Mouse (Mus musculus): ENCODE data around the gene Btbd6. TPM values are rescaled to one million over a fixed set of nuclear protein-coding genes. Genes with fewer than 3 reads are reported as not detected.

Btbd6 gene
- total RNA-seq, 2 experiments from 2014 or later, result 5.2 to 9.5 TPM

DNA sequence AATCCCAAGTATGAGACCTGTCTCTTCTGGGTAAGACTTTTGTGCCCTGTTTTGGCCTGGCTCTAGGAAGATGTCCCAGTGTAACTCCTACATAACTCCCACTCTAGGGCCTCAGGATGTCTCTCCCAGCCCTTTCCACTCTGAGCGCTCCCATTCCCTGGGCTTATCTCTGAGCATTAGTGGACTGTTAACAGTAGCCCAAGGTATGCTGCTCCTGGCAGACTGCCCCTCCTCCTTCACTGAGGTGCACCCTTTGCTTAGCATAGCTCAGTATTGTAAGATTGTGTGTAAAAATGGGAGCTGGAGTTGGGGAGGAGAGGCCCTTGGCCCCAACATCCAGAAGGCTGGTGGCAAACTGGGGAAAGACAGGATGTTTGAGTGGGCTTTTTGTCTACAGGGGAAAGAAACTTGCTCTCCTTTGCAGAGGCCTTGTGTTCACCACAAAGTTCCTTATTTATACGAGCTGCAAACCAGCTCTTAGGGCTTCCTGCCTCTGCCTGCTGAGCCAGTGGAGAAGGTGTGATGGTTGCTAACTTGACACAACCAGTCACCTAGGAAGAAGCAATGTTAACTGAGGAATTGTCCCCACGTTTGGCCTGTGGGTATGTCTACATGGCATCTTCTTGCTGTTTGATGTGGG is 23.2 kb upstream of the Btbd6 start:
- no peak for ATAC-seq (replicated peaks; ENCODE audit: poor library complexity)

DNA sequence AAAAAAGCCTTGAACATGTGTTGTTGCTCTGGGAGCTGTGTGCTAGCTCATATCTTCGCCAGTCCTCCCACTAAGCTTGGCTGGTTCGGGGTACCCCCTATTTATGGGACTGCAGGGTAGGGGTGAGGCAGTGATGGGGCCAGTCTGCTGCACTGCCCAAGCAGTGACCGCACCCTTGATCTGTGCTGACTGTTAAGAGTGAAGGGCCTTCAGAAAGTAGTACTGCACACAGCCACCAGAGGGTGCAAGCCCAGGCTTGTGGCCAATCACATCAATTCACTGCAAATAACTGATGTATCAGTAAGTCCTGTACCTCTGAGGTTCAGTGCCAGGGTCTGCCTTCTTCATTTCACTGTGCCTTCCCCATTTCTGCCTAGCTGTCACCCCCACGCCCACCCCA is 20.5 kb upstream of the Btbd6 start:
- peak; percentile 71 for ATAC-seq (replicated peaks; ENCODE audit: poor library complexity)

DNA sequence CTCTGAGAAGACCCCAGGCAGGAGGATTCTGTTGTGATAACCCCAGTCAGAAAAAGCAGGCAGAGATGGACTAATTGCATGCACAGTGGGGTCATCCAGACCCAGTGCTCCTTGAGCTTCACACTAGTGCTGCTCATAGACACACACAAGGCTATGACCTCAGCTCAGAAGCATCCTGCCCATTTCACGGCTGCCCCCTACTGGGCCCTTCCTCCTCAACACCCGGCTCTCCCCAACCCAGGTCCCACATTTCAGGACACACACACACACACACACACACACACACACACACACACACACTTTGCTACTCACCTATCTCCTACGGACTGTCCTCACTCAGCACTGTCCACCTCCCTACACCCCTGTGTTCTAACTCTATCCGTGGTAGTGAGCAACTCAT is 18.0 kb upstream of the Btbd6 start:
- peak; percentile 53 for ATAC-seq (replicated peaks; ENCODE audit: poor library complexity)

DNA sequence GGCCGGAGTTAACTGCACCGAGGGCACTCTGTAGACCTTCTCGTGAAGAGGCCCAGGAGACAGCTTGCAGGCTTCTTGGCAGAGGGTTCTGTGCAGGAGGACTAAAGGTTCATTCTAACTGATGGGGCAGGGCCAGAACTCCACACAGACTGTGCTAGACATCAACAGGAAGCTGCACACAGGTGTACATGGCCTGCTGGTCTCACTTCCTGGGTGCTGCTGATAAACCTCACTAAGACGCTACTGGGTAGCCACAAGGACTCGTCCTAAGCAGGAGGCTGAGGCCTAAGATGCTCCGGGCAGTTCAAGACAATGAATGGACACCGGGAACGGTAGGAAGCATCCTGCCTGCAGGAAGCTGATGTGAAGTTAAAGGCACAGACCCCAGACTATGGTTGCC is 16.9 kb upstream of the Btbd6 start:
- ATAC-seq (replicated peaks; ENCODE audit: poor library complexity), result no peak

DNA sequence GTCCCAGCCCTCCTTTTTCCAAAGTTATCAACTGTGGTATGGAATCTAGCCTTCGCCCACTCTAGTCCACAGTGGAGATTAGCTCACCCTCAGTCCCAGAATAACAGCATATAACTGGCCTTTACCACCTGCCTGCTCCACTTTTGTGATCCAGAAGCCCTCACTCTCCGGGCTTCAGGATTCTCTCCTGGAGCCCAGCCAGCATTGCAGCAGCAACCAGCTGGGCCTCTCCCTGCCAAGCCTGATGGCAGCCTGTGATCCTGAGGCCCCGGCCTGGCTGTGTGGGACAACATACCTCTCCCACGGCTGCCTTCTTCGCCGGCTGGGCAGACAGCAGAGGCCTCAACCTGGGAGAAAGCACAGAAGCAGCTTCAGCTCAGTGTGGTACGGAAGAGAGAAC is 14.9 kb upstream of the Btbd6 start:
- ATAC-seq (replicated peaks; ENCODE audit: poor library complexity), result no peak

DNA sequence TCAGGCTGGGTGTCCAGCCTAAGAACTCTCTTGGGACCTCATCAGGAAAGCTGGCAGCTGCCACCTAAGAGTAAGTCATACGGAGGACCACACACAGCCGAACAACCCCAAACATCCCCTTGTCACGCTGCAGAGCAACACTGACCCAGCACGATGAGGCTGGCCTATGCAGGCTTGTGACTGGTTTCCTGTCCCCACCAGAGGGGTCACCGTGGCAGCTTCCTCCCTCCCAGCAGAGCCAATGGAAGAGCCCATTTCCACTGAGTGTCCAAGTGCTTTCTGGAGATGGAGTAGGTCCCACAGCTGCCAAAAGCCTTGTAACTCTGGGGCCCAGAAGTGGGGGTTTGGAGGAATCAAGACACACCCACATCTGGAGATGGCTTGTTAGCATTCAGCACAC is 14.4 kb upstream of the Btbd6 start:
- no peak for ATAC-seq (replicated peaks; ENCODE audit: poor library complexity)

DNA sequence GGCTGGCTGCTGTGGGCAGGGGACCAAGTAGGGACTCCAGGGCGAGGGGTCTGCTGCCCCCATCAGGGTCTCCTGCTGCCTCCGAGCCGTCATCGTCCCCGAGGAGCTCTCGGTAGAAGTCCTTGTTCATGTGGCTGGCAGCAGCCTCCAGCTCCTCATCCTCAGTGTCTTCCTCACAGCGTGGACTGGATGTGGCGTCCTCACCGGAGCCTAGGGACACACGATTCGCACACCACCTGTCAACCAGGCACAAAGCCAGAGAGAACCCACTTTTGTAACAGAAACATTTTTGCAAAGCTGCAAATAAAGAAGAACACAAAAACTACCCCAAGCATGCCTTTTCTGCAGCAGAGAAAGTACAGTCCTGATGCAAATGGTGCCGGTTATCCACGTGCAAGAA is 10.5 kb upstream of the Btbd6 start:
- no peak for ATAC-seq (replicated peaks; ENCODE audit: poor library complexity)

DNA sequence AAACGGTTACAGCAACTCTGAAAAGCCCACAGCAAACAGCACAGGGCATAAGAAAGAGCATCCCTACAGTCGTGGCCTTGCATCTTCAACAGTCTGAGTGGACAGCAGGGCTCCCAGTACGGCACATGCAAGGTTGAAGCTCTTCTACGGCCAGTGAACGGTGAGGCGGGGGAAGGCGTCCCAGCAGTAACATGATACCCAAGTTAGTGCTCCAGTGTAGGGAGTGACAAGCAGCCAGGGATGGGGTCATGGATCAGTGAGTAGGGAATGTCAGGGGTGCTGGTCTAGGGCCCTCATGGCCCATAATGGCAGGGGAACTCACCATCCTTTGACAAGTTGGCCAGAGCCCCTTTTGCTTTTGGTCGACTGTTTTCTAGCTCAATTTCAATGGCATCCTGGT is 7.3 kb upstream of the Btbd6 start:
- no peak for ATAC-seq (replicated peaks; ENCODE audit: poor library complexity)

DNA sequence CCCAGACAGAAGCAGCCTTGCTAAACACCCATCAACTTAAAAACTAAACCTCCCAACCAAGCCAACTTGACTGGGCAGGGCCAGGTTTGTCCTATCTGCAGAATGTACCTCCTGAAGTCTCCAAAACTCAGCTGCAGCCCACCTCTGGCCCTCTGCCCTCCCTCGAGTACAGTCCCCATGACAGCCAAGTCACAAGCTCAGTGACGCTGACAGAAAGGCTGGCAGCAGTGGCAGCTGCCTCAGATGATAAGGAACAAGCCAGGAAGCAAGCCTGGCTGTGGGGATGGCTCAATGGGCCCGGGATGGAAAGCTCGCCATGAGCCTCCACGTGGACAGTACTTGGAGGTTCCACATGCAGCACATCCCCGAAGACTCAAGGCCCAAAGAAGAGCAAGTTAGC is 6.7 kb upstream of the Btbd6 start:
- no peak for ATAC-seq (replicated peaks; ENCODE audit: poor library complexity)

DNA sequence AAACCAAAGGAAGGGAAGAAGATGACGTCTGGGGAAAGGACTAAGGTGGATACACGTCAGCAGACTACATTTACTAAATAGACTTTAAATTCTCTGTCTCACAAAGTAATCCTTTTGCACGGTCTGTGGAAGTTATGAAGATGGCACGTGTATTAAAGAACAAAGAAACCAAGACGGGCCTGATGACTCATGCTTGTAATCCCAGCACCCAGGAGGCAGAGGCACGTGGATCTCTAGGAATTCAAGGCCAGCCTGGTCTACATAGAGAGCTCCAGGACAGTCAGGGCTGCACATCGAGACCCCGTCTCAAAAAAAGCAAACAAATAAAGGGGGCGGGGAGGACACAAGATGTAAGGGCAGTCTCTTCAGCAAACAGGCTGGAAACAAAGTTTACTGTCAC is 1.5 kb upstream of the Btbd6 start:
- ATAC-seq (replicated peaks; ENCODE audit: poor library complexity), result no peak

DNA sequence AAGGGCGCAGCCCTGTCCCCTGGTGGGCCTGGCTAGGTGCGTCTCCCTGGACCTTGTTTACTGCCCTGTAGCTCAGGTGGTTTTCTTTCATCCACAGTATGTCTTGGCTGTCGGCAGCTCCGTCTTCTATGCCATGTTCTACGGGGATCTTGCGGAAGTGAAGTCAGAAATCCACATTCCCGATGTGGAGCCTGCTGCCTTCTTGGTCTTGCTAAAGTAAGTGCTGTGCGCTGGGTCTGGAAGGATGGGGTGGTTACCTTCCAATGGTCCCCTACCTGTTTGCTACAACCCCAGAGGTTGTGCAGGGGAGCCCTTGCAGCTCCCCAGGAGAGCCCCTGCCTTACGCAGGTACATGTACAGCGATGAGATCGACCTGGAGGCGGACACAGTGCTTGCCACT is 874 bp downstream of the Btbd6 start:
- ATAC-seq (replicated peaks; ENCODE audit: poor library complexity), result no peak

DNA sequence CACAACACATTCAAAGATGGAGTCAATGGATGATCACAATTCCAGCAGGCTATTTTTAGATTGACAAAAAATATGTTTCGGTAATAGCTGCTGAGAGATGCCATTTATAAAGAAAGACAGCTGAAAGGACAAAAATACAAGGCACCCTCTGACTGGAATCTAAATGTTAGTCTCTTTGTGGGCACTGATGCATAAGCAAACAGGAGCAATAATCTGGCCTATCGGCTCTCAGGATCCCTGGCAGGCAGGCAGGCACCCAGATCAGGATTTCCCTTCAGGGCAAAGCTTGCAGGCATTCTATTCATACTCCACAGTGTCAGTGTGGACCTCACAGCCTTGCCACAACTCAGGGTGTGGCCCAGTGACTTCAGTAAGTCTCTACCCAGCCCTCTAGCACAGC is 5.7 kb downstream of the Btbd6 start:
- no peak for ATAC-seq (replicated peaks; ENCODE audit: poor library complexity)

DNA sequence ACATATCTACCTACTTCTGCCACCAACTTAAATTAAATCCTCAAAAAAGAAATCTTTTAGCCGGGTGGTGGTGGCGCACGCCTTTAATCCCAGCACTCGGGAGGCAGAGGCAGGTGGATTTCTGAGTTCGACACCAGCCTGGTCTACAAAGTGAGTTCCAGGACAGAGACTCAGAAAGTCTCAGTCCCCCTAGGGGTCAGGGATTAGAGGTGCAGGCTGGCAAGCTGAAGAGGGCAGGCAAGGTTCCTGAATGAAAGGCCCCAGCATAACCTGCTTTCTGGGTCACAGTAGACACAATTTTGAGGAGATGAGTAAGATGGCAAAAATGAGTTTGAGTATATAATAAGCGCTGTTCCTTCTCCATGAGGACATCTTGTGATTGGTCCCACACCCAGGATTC is 9.1 kb downstream of the Btbd6 start:
- peak; percentile 84 for ATAC-seq (replicated peaks; ENCODE audit: poor library complexity)

DNA sequence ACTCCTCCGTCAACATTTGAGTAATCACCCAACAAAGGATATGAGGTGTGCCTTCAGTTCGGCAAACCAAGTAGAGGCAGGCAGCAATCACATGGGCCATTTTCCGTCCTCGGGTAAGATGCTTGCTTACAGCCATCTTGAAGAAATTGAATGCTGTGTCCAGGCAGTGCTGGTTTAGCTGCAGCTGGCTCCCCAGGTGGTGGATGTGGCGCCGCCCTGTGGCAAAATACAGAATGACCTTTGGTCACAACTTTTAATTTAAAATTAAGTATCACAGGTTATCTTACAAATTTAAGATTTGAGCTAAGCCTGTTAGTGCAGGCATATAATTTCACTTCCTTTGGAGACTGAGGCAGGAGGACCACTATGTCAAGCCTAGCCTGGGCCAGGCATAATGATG is 11.6 kb downstream of the Btbd6 start:
- ATAC-seq (replicated peaks; ENCODE audit: poor library complexity), result peak; percentile 63

DNA sequence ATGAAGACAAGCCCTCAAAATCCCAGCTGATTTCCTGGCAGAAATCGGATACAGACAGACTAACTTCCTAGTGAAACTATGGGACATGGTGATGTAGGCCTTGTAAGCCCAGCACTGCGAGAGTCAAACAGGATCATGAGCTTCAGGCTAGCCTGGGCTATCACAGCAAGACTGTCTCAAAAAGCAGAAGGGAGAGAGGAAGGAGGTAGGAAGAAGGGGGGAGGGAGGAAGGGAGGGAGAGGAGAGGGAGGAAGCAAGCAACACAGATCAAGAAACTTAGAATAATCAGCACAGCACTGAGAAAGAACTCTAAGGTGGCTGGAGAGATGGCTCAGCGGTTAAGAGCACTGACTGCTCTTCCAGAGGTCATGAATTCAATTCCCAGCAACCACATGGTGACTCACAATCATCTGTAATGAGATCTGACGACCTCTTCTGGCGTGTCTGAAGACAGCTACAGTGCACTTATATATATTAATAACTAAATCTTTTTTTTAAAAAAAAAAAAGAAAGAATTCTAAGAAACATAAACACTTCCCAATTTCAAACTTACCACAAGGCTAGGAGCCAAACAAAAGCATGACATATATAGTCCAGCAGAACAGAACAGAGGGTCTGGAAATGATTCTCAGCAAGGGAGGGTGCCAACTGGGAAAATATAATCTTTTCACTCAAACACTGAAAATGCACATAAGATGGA is 14.6 kb downstream of the Btbd6 start:
- ATAC-seq (replicated peaks; ENCODE audit: poor library complexity), result no peak

DNA sequence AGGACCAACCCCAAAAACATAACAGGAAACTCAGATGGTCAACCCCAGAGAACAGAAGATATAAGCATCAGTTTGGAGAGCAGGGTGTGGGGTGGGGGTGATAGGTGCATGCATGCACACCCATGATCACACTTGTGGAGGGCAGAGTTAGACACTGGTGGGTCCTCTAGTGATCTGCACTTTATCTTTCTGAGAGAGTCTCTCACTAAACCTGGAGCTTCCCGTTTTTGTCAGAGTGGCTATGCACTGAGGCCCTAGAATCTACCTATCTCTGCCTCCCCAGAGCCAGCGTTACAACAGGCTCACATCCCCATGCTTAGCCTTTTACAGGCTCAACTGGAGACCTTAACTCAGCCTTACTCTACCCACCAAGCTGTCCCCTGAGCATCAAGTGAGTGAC is 15.2 kb downstream of the Btbd6 start:
- peak; percentile 24; the same call in 1 of the 2 replicates for ATAC-seq (replicated peaks; ENCODE audit: poor library complexity)

DNA sequence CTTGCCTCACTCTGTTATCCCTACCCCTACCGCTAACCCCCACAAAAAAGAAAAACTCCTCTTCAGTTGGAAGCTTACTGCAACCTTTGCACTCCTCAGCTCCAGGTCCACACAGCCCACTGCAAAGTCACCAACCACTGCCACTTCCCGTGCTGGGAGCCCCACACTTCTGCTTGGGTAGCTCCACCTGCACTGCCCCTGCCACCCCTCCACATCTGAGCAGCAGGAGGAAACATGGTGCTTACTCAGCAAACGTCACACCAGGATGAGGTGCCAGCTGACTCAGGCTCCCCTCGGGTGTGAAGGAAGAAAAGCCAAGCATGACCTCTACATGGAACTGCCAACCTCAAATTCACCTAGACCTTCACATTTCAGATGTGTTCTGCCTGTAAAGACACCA is 17.9 kb downstream of the Btbd6 start:
- ATAC-seq (replicated peaks; ENCODE audit: poor library complexity), result peak; percentile 73

DNA sequence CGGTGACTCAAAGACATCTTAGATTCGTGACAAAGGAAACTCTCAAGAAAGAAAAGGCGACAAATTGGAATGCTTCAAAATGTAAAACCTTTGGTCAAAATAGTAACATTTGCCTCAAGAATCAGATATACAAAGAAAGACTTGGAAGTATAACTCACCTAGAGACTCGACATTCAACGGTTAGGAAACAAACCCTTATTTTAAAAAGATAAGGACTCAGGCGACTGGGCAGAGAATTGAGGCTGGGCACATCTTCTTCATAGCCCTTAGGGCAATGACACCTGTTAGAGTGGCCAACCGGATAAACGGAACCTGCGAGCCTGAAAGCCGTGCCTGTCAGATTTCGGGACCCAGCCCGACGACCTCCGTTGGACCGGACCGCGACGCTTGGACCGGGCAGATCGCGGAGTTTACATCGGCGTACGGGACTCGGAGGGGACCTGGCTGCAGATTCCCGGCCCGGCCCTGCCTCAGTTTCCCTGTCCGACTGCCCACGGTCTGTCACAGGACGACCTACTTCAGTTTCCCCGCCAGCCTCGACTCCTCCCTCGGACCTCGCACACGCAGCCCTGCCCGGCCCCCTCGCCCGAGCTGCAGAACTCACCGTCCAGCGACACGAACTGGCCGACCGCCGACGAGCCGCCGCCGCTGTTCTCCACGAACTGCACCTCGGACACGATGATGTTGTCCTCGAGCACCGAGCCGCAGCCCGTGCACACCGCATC is 23.4 kb downstream of the Btbd6 start:
- no peak for ATAC-seq (replicated peaks; ENCODE audit: poor library complexity)

DNA sequence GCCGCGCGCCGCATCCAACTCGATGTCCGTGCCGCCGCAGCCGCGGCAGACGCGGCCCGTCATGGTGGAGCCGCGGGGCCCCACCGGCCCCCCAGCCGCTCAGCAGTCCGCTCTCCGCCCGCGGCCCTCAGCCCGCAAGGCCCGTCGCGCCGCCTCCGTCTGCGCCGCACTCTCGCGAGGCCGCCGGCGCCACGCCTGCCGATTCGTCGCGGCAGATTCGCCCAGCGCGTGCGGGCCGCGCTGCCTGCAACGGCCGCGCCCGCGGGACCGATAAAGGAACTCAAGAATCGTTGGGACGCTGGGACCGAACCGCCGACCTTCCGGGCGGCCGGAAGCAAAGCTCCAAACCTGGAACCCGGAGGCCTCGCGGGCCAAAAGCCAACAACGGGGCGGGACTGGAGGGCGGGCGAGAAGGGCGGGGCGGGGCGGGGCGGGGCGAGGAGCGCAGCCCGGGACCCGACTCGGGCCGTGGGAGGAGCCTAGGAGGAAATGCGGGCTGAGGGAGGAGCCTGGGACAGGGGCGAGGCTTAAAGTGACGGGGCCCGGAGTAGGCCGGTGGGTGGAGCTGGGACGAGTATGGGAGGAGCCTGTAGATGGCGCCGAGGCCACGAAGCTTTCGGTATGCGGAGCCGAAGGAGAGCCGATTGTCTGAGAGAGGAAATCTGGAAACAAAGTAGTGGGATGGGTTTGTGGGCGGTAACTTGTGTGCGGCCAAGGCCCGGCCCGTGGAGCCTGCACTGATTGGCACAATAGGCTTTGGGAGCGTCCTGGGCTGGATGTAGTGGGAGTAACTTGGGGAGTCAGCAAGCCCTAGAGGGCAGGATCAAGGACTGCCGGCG is 24.2 kb downstream of the Btbd6 start, which contains the start of gene Brf1:
TSS of gene Brf1 (minus strand) at position 411 of the 839 bp plus-strand sequence.
- peak; percentile 85 for ATAC-seq (replicated peaks; ENCODE audit: poor library complexity)

DNA sequence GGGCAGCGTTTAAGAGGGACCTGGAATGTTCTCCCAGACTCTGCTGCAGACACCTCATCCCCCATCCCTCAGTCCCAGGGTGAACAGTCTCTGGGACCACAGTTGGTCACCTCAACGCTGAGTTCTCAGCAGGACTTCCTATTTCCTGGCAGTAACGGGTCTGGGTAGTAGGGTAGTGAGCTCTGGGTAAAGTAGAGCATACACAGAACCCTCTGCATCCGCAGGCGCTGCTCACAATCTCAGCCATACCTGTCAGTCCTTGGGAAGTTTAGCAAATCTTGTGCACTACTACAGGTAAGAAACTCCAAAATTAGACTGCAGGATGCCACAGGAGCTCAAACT is 24.8 kb downstream of the Btbd6 start:
- no peak for ATAC-seq (replicated peaks; ENCODE audit: poor library complexity)

DNA sequence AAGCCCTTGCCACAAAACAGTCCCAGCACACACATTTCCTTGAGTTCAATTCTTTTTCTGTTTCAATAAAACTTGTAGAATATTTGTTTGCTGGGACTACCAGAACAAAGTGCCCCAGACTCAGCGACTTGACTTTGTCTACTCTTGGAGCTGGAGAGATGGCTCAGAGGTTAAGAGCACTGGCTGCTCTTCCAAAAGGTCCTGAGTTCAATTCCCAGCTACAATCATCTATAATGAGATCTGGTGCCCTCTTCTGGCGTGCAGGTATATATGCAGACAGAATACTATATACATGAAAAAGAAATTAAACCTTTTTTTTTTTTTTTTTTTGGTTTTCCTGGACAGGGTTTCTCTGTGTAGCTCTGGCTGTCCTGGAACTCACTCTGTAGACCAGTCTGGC is 26.4 kb downstream of the Btbd6 start:
- no peak for ATAC-seq (replicated peaks; ENCODE audit: poor library complexity)
